Mouse (Mus musculus) limb, embryonic 12.5 days (tissue): Measurements from ENCODE around the gene Gm45140. TPM values are rescaled to one million over a fixed set of nuclear protein-coding genes. Genes with fewer than 3 reads are reported as not detected.
"Not testable (repeated sequence)": the region's sequence is repeated elsewhere in the genome, so short reads cannot be mapped to it uniquely, and the experiment has no call there.

Source experiments
- ATAC-seq: fragments of 200-750 bp; cut with Nextera tagmentation; 2 replicates; pipeline ENCODE4 v1.8.0; 2017; ENCODE audit warnings: low read depth, moderate TSS enrichment; ENCODE audit not compliant: insufficient number of reproducible peaks, insufficient read depth, low FRiP score, low TSS enrichment
- H3K27ac ChIP-seq: fragments of 300-500 bp; sonication (generic); 2 replicates; pipeline ENCODE4 v1.5.1; 2016; ENCODE audit warnings: mild to moderate bottlenecking, moderate library complexity
- H3K27me3 ChIP-seq: fragments of 300-500 bp; sonication (generic); 2 replicates; pipeline ENCODE4 v1.6.1; 2016; ENCODE audit warnings: mild to moderate bottlenecking, moderate library complexity
- H3K36me3 ChIP-seq: fragments of 300-500 bp; sonication (generic); 2 replicates; pipeline ENCODE4 v1.6.1; 2016; ENCODE audit warnings: mild to moderate bottlenecking, moderate library complexity
- H3K4me1 ChIP-seq: fragments of 300-500 bp; sonication (generic); replicated peaks from 2 replicates; pipeline ENCODE4 v1.6.1; 2016
- H3K4me2 ChIP-seq: fragments of 300-500 bp; sonication (generic); 2 replicates; pipeline ENCODE4 v1.6.1; 2016; ENCODE audit warnings: mild to moderate bottlenecking, moderate library complexity
- H3K4me3 ChIP-seq: fragments of 300-500 bp; sonication (generic); replicated peaks from 2 replicates; pipeline ENCODE4 v1.5.1; 2016; ENCODE audit warnings: mild to moderate bottlenecking
- H3K9ac ChIP-seq: fragments of 300-500 bp; sonication (generic); replicated peaks from 2 replicates; pipeline ENCODE4 v1.6.1; 2016; ENCODE audit warnings: mild to moderate bottlenecking, moderate library complexity
- H3K9me3 ChIP-seq: fragments of 300-500 bp; sonication (generic); 2 replicates; pipeline ENCODE4 v1.6.1; 2016; ENCODE audit warnings: mild to moderate bottlenecking, moderate library complexity
- WGBS: fragments of 180-500 bp; shearing (Covaris S2); methylation state at CpG from one replicate; pipeline ENCODE4 v1.1.7; 2016; 5-methylcytosine and 5-hydroxymethylcytosine counted together
- polyA plus RNA-seq: library from polyadenylated mRNA; unstranded; fragments of >200 nt; fragmentation: Nextera tagmentation; extraction: Ambion mirVana; gene quantifications from 2 replicates; pipeline ENCODE4 v1.2.1, GENCODE M21; 2016

Gene Gm45140
- polyA plus RNA-seq, 1 experiment from 2014 or later, result 4.6 TPM

- Histone ChIP-seq H3K27me3 (no peaks in the 10 kb centered on the region), H3K36me3 (no peaks in the 10 kb centered on the region), H3K4me2 (no peak overlapping the region), H3K9ac (no peak overlapping the region), H3K9me3 (no peaks in the 10 kb centered on the region), H3K27ac (no peak overlapping the region), H3K4me3 (no peak overlapping the region), H3K4me1 (no peaks in the 10 kb centered on the region)
- 87% methylated on average over 9 of the region's 9 CpGs for WGBS
- ATAC-seq, result no peak
Observed at GRCm38 (mm10) chr6:87774909-87775308, 60.7 kb downstream of the Gm45140 start.

- H3K9ac ChIP-seq, result no peak overlapping the region
- no peak for ATAC-seq
- H3K9me3 ChIP-seq, result no peaks in the 10 kb centered on the region
- H3K4me3 ChIP-seq, result no peak overlapping the region
- H3K27ac ChIP-seq, result no peak overlapping the region
- 48% methylated on average over 1 of the region's 1 CpGs for WGBS
- no peaks in the 10 kb centered on the region for H3K4me1 ChIP-seq
- H3K27me3 ChIP-seq, result no peaks in the 10 kb centered on the region
- no peaks in the 10 kb centered on the region for H3K36me3 ChIP-seq
- no peak overlapping the region for H3K4me2 ChIP-seq
Observed at GRCm38 (mm10) chr6:87774466-87774865, 61.1 kb downstream of the Gm45140 start.

- Histone ChIP-seq H3K27ac (no peak overlapping the region), H3K9me3 (0 out of 2 replicates have a peak, but pooled peaks cover 2% of the 10 kb centered on the region), H3K27me3 (no peaks in the 10 kb centered on the region), H3K4me2 (no peak overlapping the region), H3K4me3 (no peak overlapping the region), H3K4me1 (no peaks in the 10 kb centered on the region), H3K9ac (no peak overlapping the region), H3K36me3 (no peaks in the 10 kb centered on the region)
- 62% methylated on average over 8 of the region's 8 CpGs for WGBS
- ATAC-seq, result no peak
Observed at GRCm38 (mm10) chr6:87770626-87771025, 65.0 kb downstream of the Gm45140 start.

- H3K9ac ChIP-seq, H3K4me1 ChIP-seq, H3K27ac ChIP-seq, H3K4me3 ChIP-seq, H3K4me2 ChIP-seq, H3K9me3 ChIP-seq, ATAC-seq, H3K36me3 ChIP-seq, H3K27me3 ChIP-seq: not testable (repeated sequence)
- 90% methylated on average over 2 of the region's 2 CpGs for WGBS
Observed at GRCm38 (mm10) chr6:87764296-87764695, 71.3 kb downstream of the Gm45140 start.

GRCm38 (mm10) chr6:87763376-87764280 is 72.0 kb downstream of the Gm45140 start:
- Histone ChIP-seq H3K27me3 (no peaks in the 10 kb centered on the region), H3K4me1 (no peaks in the 10 kb centered on the region), H3K27ac (no peak overlapping the region), H3K4me3 (no peak overlapping the region), H3K36me3 (no peaks in the 10 kb centered on the region), H3K4me2 (no peak overlapping the region), H3K9me3 (0 out of 2 replicates have a peak, but pooled peaks cover 2% of the 10 kb centered on the region), H3K9ac (no peak overlapping the region)
- ATAC-seq, result no peak
- WGBS, result 66% methylated on average over 4 of the region's 4 CpGs

- H3K9me3 ChIP-seq, result 0 out of 2 replicates have a peak, but pooled peaks cover 1% of the 10 kb centered on the region
- no peak overlapping the region for H3K9ac ChIP-seq
- H3K4me3 ChIP-seq, result no peak overlapping the region
- no peaks in the 10 kb centered on the region for H3K4me1 ChIP-seq
- H3K27ac ChIP-seq, result no peak overlapping the region
- no peaks in the 10 kb centered on the region for H3K27me3 ChIP-seq
- WGBS, result 87% methylated on average over 5 of the region's 5 CpGs
- ATAC-seq, result no peak
- H3K4me2 ChIP-seq, result no peak overlapping the region
- no peaks in the 10 kb centered on the region for H3K36me3 ChIP-seq
Observed at GRCm38 (mm10) chr6:87762161-87762560, 73.4 kb downstream of the Gm45140 start.

- no peaks in the 10 kb centered on the region for H3K4me1 ChIP-seq
Observed at GRCm38 (mm10) chr6:87759850-87760249, 75.7 kb downstream of the Gm45140 start.

GRCm38 (mm10) chr6:87759404-87759803 is 76.2 kb downstream of the Gm45140 start:
- H3K9me3 ChIP-seq, result no peaks in the 10 kb centered on the region
- no peaks in the 10 kb centered on the region for H3K4me1 ChIP-seq
- no peaks in the 10 kb centered on the region for H3K36me3 ChIP-seq
- H3K27me3 ChIP-seq, result no peaks in the 10 kb centered on the region
- ATAC-seq, result no peak
- no peak overlapping the region for H3K27ac ChIP-seq
- H3K4me3 ChIP-seq, result no peak overlapping the region
- no peak overlapping the region for H3K9ac ChIP-seq
- H3K4me2 ChIP-seq, result no peak overlapping the region
- 72% methylated on average over 3 of the region's 3 CpGs for WGBS

More at GRCm38 (mm10) chr6:87759850-87760249, 75.7 kb downstream of the Gm45140 start:
- no peak for ATAC-seq
- Histone ChIP-seq H3K27me3 (no peaks in the 10 kb centered on the region), H3K4me3 (no peak overlapping the region), H3K36me3 (no peaks in the 10 kb centered on the region), H3K27ac (no peak overlapping the region), H3K9me3 (no peaks in the 10 kb centered on the region), H3K9ac (no peak overlapping the region), H3K4me2 (no peak overlapping the region)
- WGBS, result 73% methylated on average over 3 of the region's 3 CpGs

GRCm38 (mm10) chr6:87756896-87757295 is 78.7 kb downstream of the Gm45140 start:
- ATAC-seq, result no peak
- H3K4me2 ChIP-seq, result no peak overlapping the region
- WGBS, result 91% methylated on average over 8 of the region's 8 CpGs
- H3K9ac ChIP-seq, result no peak overlapping the region
- no peaks in the 10 kb centered on the region for H3K27me3 ChIP-seq
- H3K27ac ChIP-seq, result no peak overlapping the region
- H3K4me1 ChIP-seq, result no peaks in the 10 kb centered on the region
- H3K9me3 ChIP-seq, result no peaks in the 10 kb centered on the region
- no peak overlapping the region for H3K4me3 ChIP-seq
- no peaks in the 10 kb centered on the region for H3K36me3 ChIP-seq

GRCm38 (mm10) chr6:87755196-87755595 is 80.4 kb downstream of the Gm45140 start:
- no peak overlapping the region for H3K27ac ChIP-seq
- H3K4me3 ChIP-seq, result no peak overlapping the region
- H3K9me3 ChIP-seq, result no peaks in the 10 kb centered on the region
- no peak overlapping the region for H3K9ac ChIP-seq
- no peaks in the 10 kb centered on the region for H3K36me3 ChIP-seq
- H3K4me1 ChIP-seq, result no peaks in the 10 kb centered on the region
- H3K27me3 ChIP-seq, result no peaks in the 10 kb centered on the region
- ATAC-seq, result no peak
- H3K4me2 ChIP-seq, result no peak overlapping the region
- WGBS, result 91% methylated on average over 4 of the region's 4 CpGs

GRCm38 (mm10) chr6:87751574-87751973 is 84.0 kb downstream of the Gm45140 start:
- no peaks in the 10 kb centered on the region for H3K9me3 ChIP-seq
- H3K27me3 ChIP-seq, result no peaks in the 10 kb centered on the region
- no peak for ATAC-seq
- H3K4me1 ChIP-seq, result no peaks in the 10 kb centered on the region
- no peak overlapping the region for H3K9ac ChIP-seq
- no peak overlapping the region for H3K4me3 ChIP-seq
- H3K4me2 ChIP-seq, result no peak overlapping the region
- no peaks in the 10 kb centered on the region for H3K36me3 ChIP-seq
- WGBS, result 80% methylated on average over 6 of the region's 6 CpGs
- no peak overlapping the region for H3K27ac ChIP-seq
